Mouse (Mus musculus) embryonic facial prominence, embryonic 11.5 days (tissue): ENCODE results near the gene Rabepk. TPM values are rescaled to one million over a fixed set of nuclear protein-coding genes. Genes with fewer than 3 reads are reported as not detected.

ENCODE experiments used
- ATAC-seq: fragments of 200-750 bp; cut with Nextera tagmentation; replicated peaks from 2 replicates; pipeline ENCODE4 v1.8.0; 2017; ENCODE audit warnings: low read depth; ENCODE audit not compliant: insufficient number of reproducible peaks, low FRiP score, low TSS enrichment
- DNase-seq: peaks from one replicate; pipeline ENCODE4 v3.0.0-alpha.2; 2015; ENCODE audit warnings: low spot score
- H3K27ac ChIP-seq: fragments of 300-500 bp; sonication (generic); replicated peaks from 2 replicates; pipeline ENCODE4 v1.5.1; 2014; ENCODE audit warnings: mild to moderate bottlenecking, low read depth, low read length, control low read depth
- H3K27me3 ChIP-seq: fragments of 300-500 bp; sonication (generic); 2 replicates; pipeline ENCODE4 v1.6.1; 2014; ENCODE audit warnings: mild to moderate bottlenecking, low read length, moderate library complexity, mixed read lengths; ENCODE audit not compliant: control insufficient read depth, insufficient read depth
- H3K36me3 ChIP-seq: fragments of 300-500 bp; sonication (generic); replicated peaks from 2 replicates; pipeline ENCODE4 v1.6.1; 2014; ENCODE audit warnings: low read depth, mild to moderate bottlenecking, low read length, moderate library complexity, mixed read lengths; ENCODE audit not compliant: control insufficient read depth, insufficient read depth
- H3K4me1 ChIP-seq: fragments of 300-500 bp; sonication (generic); 2 replicates; pipeline ENCODE4 v1.6.1; 2014; ENCODE audit warnings: low read length, mixed read lengths; ENCODE audit not compliant: control insufficient read depth, insufficient read depth
- H3K4me2 ChIP-seq: fragments of 300-500 bp; sonication (generic); 2 replicates; pipeline ENCODE4 v1.6.1; 2014; ENCODE audit warnings: low read depth, mild to moderate bottlenecking, control low read depth, low read length, moderate library complexity
- H3K4me3 ChIP-seq: fragments of 300-500 bp; sonication (generic); 2 replicates; pipeline ENCODE4 v1.5.1; 2014; ENCODE audit warnings: low read depth, low read length, control low read depth
- H3K9ac ChIP-seq: fragments of 300-500 bp; sonication (generic); replicated peaks from 2 replicates; pipeline ENCODE4 v1.6.1; 2014; ENCODE audit warnings: mild to moderate bottlenecking, control low read depth, low read length
- H3K9me3 ChIP-seq: fragments of 300-500 bp; sonication (generic); replicated peaks from 2 replicates; pipeline ENCODE4 v1.6.1; 2016; ENCODE audit warnings: mild to moderate bottlenecking, low read length, inconsistent platforms, mixed read lengths; ENCODE audit not compliant: control insufficient read depth
- WGBS: fragments of 180-500 bp; shearing (Covaris S2); extraction: QIAGEN DNeasy Blood & Tissue Kit; methylation state at CpG from one replicate; pipeline ENCODE4 v1.1.7; 2014; 5-methylcytosine and 5-hydroxymethylcytosine counted together
- polyA plus RNA-seq: library from polyadenylated mRNA; unstranded; fragments of >200 nt; fragmentation: Nextera tagmentation; extraction: Ambion mirVana; gene quantifications from 2 replicates; pipeline ENCODE4 v1.2.1, GENCODE M21; 2014

The Rabepk gene
- polyA plus RNA-seq, 1 experiment from 2014 or later, result 40.2 TPM

GRCm38 (mm10) chr2:34754551-34755358 is 45.0 kb downstream of the Rabepk start, which contains the start of gene Gapvd1:
TSS of gene Gapvd1 (minus strand) at chr2:34755232.
- DNase-seq, result peak; percentile 70
- no peaks in the 10 kb centered on the region for H3K9me3 ChIP-seq
- peak within 1 kb of the TSS; percentile 93 for H3K9ac ChIP-seq
- 2% methylated on average over 13 of the region's 14 CpGs for WGBS
- peak within 1 kb of the TSS; percentile 96 for H3K4me3 ChIP-seq
- no peaks in the 10 kb centered on the region for H3K36me3 ChIP-seq
- H3K27me3 ChIP-seq, result no peaks in the 10 kb centered on the region
- no peaks in the 10 kb centered on the region for H3K4me1 ChIP-seq
- H3K27ac ChIP-seq, result peak within 1 kb of the TSS; percentile 89
- 0 out of 2 replicates have a peak, but pooled peaks have one; percentile 33 for ATAC-seq
- peak within 1 kb of the TSS; percentile 69 for H3K4me2 ChIP-seq

DNA sequence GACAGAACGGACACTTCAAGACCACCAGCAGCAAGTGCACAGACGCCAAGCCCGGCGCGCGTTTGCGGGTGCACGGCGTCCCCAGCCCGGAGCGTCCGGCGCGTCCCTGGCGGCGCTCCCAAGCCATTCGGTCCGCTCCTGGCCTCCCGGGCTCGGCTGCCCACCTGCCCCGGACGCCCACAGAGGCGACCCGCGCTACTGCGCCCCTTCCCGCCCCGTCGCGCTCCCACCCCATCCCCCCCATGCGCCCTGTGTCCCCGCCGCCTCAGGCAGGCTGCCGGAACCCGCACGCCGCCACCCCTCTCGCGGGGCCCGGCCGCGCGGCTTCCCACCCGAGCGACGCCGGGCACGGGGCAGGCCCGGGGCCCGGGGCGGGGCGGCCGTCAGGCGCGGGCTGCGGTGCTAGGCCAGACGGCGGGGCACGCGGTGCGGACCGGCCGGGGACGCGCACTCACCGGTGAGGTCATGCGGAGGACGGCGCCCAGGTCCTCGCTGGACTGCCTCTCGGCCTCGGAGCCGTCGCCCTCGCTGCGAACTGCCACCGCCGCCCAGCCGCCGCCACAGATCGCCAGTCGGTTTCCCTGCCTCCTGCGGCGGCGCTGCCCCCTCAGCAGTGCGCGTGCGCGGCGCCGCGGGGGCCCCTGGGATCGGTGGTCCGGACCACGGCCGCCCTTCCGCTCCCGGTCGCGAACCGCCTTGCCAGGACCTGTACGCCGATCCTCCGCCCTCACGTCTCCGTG is 45.7 kb downstream of the Rabepk start:
- ATAC-seq (peak; percentile 92), DNase-seq (peak; percentile 87)
- H3K36me3 ChIP-seq, result no peaks in the 10 kb centered on the region
- no peaks in the 10 kb centered on the region for H3K9me3 ChIP-seq
- under 1% methylated on average over 97 of the region's 106 CpGs for WGBS
- H3K27me3 ChIP-seq, result no peaks in the 10 kb centered on the region
- H3K4me2 ChIP-seq, result peak overlapping the region; percentile 69
- peak overlapping the region; percentile 89 for H3K27ac ChIP-seq
- H3K9ac ChIP-seq, result peak overlapping the region; percentile 93
- no peaks in the 10 kb centered on the region for H3K4me1 ChIP-seq
- H3K4me3 ChIP-seq, result peak overlapping the region; percentile 96

GRCm38 (mm10) chr2:34750245-34750644 is 49.5 kb downstream of the Rabepk start:
- no peak for ATAC-seq
- no peaks in the 10 kb centered on the region for H3K36me3 ChIP-seq
- H3K9ac ChIP-seq, result no peak overlapping the region
- DNase-seq, result no peak
- no peaks in the 10 kb centered on the region for H3K9me3 ChIP-seq
- H3K27ac ChIP-seq, result no peak overlapping the region
- H3K4me2 ChIP-seq, result no peak overlapping the region
- 81% methylated on average over 2 of the region's 2 CpGs for WGBS
- no peaks in the 10 kb centered on the region for H3K27me3 ChIP-seq
- no peak overlapping the region for H3K4me3 ChIP-seq
- H3K4me1 ChIP-seq, result no peaks in the 10 kb centered on the region

GRCm38 (mm10) chr2:34748479-34748878 is 51.2 kb downstream of the Rabepk start:
- no peak for DNase-seq
- H3K4me3 ChIP-seq, result no peak overlapping the region
- H3K9ac ChIP-seq, result no peak overlapping the region
- no peak for ATAC-seq
- no peak overlapping the region for H3K27ac ChIP-seq
- no peak overlapping the region for H3K4me2 ChIP-seq
- H3K4me1 ChIP-seq, result no peaks in the 10 kb centered on the region
- 93% methylated on average over 4 of the region's 4 CpGs for WGBS
- no peaks in the 10 kb centered on the region for H3K27me3 ChIP-seq
- H3K9me3 ChIP-seq, result no peaks in the 10 kb centered on the region
- no peaks in the 10 kb centered on the region for H3K36me3 ChIP-seq

GRCm38 (mm10) chr2:34745673-34746072 is 54.0 kb downstream of the Rabepk start:
- no peaks in the 10 kb centered on the region for H3K27me3 ChIP-seq
- WGBS, result 87% methylated on average over 2 of the region's 2 CpGs
- no peaks in the 10 kb centered on the region for H3K4me1 ChIP-seq
- DNase-seq, result no peak
- H3K9ac ChIP-seq, result no peak overlapping the region
- no peak overlapping the region for H3K4me3 ChIP-seq
- no peaks in the 10 kb centered on the region for H3K36me3 ChIP-seq
- no peak overlapping the region for H3K27ac ChIP-seq
- no peak overlapping the region for H3K4me2 ChIP-seq
- H3K9me3 ChIP-seq, result no peaks in the 10 kb centered on the region
- no peak for ATAC-seq

DNA sequence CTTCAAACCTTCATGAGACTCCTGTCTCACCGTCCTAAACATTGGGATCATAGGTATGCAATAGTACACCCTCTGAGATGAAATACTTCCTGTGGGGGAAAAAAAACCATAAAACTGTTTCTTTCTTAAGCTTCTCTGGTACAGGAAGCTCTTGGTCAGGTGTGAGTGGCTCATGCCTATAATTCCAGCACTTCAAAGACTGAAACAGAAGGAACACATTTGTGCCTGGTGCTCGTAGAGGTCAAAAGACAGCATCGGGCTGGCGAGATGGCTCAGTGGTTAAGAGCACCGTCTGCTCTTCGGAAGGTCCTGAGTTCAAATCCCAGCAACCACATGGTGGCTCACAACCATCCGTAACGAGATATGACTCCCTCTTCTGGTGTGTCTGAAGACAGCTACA is 55.2 kb downstream of the Rabepk start:
- Histone ChIP-seq H3K4me3 (no peak overlapping the region), H3K27me3 (no peaks in the 10 kb centered on the region), H3K4me1 (no peaks in the 10 kb centered on the region), H3K9me3 (no peaks in the 10 kb centered on the region), H3K36me3 (no peaks in the 10 kb centered on the region), H3K9ac (no peak overlapping the region), H3K27ac (no peak overlapping the region), H3K4me2 (no peak overlapping the region)
- no peak for ATAC-seq
- DNase-seq, result no peak
- 90% methylated on average over 8 of the region's 8 CpGs for WGBS

DNA sequence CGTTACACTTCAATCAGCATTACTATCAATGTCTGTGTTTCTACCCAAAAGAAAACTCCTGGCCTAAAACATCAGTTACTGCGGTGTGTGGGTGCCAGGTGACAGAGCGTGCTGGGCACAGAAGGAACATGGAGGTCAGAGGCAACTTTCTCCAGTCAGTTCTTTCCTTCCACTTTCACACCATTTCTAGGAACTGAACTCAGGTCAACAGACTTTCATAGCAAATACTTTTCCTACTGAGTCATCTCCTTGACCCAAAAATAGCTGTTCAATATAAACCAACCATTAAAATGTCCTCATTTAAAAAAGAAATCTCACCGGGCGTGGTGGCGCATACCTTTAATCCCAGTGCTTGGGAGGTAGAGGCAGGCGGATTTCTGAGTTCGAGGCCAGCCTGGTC is 57.0 kb downstream of the Rabepk start:
- H3K27ac ChIP-seq, result no peak overlapping the region
- no peak for DNase-seq
- H3K27me3 ChIP-seq, result no peaks in the 10 kb centered on the region
- no peak overlapping the region for H3K9ac ChIP-seq
- H3K4me3 ChIP-seq, result no peak overlapping the region
- no peaks in the 10 kb centered on the region for H3K36me3 ChIP-seq
- H3K4me1 ChIP-seq, result no peaks in the 10 kb centered on the region
- WGBS, result 96% methylated on average over 8 of the region's 8 CpGs
- ATAC-seq, result no peak
- H3K4me2 ChIP-seq, result no peak overlapping the region
- no peaks in the 10 kb centered on the region for H3K9me3 ChIP-seq
